30 mouse cellular contexts compared by ENCODE assay signal in the genomic region with DNA sequence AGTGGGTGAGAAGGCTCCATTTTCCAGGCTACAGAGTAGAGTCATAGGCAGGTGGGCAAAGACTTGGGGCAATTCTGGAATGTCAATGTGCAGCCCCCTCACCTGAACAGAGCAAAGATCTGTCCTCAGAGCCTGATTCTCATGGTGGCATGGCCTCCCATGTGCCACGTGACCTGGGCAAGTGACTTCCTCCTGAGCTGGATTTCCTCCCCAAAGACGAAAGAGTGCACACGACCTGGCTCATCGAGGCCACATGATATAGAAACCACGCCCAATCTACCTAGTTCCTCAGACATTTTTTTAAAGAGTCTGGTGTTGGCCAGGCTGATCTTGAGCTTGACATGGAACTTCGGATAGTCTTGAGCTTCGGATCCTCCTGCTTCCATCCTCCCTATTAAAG.
DNase-seq lines count a peak whose midpoint lies in the region; ATAC-seq and TF ChIP-seq lines count a peak whose summit lies in the region.
"Had no signal": no experiment of that assay in that cellular context is flagged by ENCODE, and none has a peak within 500 bp of the region (broad histone marks: within the 10 kb centered on the region; RNA-seq: fewer than 3 reads in every experiment).

No protein-coding gene starts in this region.

- intact Hi-C loops in gastrocnemius, adult 2 months (cut with DNase I), result no loop called here

- H3K4me1 ChIP-seq in thymus, adult 2 months (replicated peaks; ENCODE audit: control insufficient read depth, insufficient read depth, low read length), result peaks cover 41% of the 10 kb centered on the region
- peaks cover 7 to 25% of the 10 kb centered on the region in 2 experiments for H3K4me1 ChIP-seq in CH12.LX (ENCODE audit: control insufficient read depth in 1 of 2, insufficient read depth in 2 of 2)
- H3K4me1 ChIP-seq: liver, embryonic 13.5 days had no signal

- TF ChIP-seq EP300 in CH12.LX (IDR thresholded peaks at IDR 0.05; ENCODE audit: low read length), result no peak

- ATAC-seq in granulocyte monocyte progenitor cell, adult 5-6 weeks (replicated peaks; ENCODE audit: poor library complexity, severe bottlenecking), result 0 out of 2 replicates have a peak, but pooled peaks have one; percentile 17
- no peak for ATAC-seq in erythroid progenitor cell, adult 5-6 weeks (replicated peaks; ENCODE audit: low FRiP score, poor library complexity, severe bottlenecking)
- ATAC-seq: forebrain, embryonic 14.5 days; hindbrain, postnatal 0 days; intestine, embryonic 15.5 days had no signal

- no peak for TF ChIP-seq RAD21 in CH12.LX (IDR thresholded peaks at IDR 0.05; ENCODE audit: low read depth, low read length)

- peak; percentile 20 for DNase-seq in thymus, adult 2 months
- DNase-seq in thymus, adult 18-20 months, result no peak
- DNase-seq in CH12.LX (ENCODE audit: extremely low read depth), result no peak
- DNase-seq in splenic B cell, adult 2 months (ENCODE audit: low read depth, low spot score), result peak; percentile 78
- no peak for DNase-seq in gastrocnemius, adult 2 months
- DNase-seq: adrenal gland, postnatal 25 days; cerebellum, adult 2 months; cerebellum, postnatal 14 days; heart, postnatal 14 days; kidney, adult 2 months; kidney, postnatal 4 days; layer of hippocampus, postnatal 36 days; liver, embryonic 13.5 days; lung, adult 18-20 months; lung, postnatal 10 days; midbrain, embryonic 14.5 days; right cerebral cortex, adult 18-20 months; right cerebral cortex, postnatal 4 days had no signal

- no peaks in the 10 kb centered on the region for H3K36me3 ChIP-seq in thymus, adult 2 months (ENCODE audit: control insufficient read depth, insufficient read depth, low read length)
- H3K36me3 ChIP-seq in CH12.LX (replicated peaks in 1 of 2; ENCODE audit: control insufficient read depth in 1 of 2, insufficient read depth in 1 of 2, low read length in 1 of 2), result no peaks in the 10 kb centered on the region
- H3K36me3 ChIP-seq in splenic B cell, adult 2 months (ENCODE audit: control insufficient read depth, insufficient read depth, low read length, poor library complexity, severe bottlenecking), result no peaks in the 10 kb centered on the region
- H3K36me3 ChIP-seq: embryonic facial prominence, embryonic 10.5 days; embryonic facial prominence, embryonic 15.5 days; hindbrain, embryonic 12.5 days; intestine, embryonic 15.5 days; limb, embryonic 10.5 days; limb, embryonic 15.5 days; liver, embryonic 13.5 days; stomach, embryonic 15.5 days had no signal

- dilution Hi-C loops in CH12.LX (cut with MboI; ENCODE audit: extremely low pct_ligation_motif_present, extremely low pct_unique_long_range_greater_than_20kb, low sequenced_read_pairs), result no loop called here

- no peak for TF ChIP-seq CTCF in thymus, adult 2 months (IDR thresholded peaks at IDR 0.05; ENCODE audit: borderline replicate concordance, control insufficient read depth, extremely low read depth, insufficient read depth, low read length, poor library complexity)
- no peak for TF ChIP-seq CTCF in CH12.LX (conservative IDR thresholded peaks at IDR 0.05 in 1 of 2, IDR thresholded peaks at IDR 0.05 in 1 of 2; ENCODE audit: low read depth in 2 of 2, low read length in 2 of 2)
- TF ChIP-seq CTCF in gastrocnemius, adult 2 months (IDR thresholded peaks at IDR 0.05), result no peak

- no peak overlapping the region for H3K9ac ChIP-seq in CH12.LX (ENCODE audit: insufficient read depth, low read depth)
- H3K9ac ChIP-seq: embryonic facial prominence, embryonic 15.5 days; hindbrain, embryonic 12.5 days; intestine, embryonic 15.5 days; limb, embryonic 15.5 days; liver, embryonic 13.5 days; stomach, embryonic 15.5 days had no signal

- in situ Hi-C loops in CH12.LX (cut with MboI; ENCODE audit: low pct_ligation_motif_present, low pct_unique_long_range_greater_than_20kb, low sequenced_read_pairs), result no loop called here

- H3K4me2 ChIP-seq in CH12.LX (ENCODE audit: insufficient read depth, low read depth, poor library complexity, severe bottlenecking), result no peak overlapping the region
- H3K4me2 ChIP-seq: embryonic facial prominence, embryonic 15.5 days; hindbrain, embryonic 12.5 days; intestine, embryonic 15.5 days; limb, embryonic 15.5 days; liver, embryonic 13.5 days; stomach, embryonic 15.5 days had no signal

- TF ChIP-seq POLR2A in thymus, adult 2 months (IDR thresholded peaks at IDR 0.05; ENCODE audit: control insufficient read depth, extremely low read depth, insufficient read depth, low read length, poor library complexity), result no peak
- TF ChIP-seq POLR2A in CH12.LX (IDR thresholded peaks at IDR 0.05; ENCODE audit: low read depth, low read length), result no peak

- no peaks in the 10 kb centered on the region for H3K27me3 ChIP-seq in thymus, adult 2 months (ENCODE audit: control insufficient read depth, insufficient read depth, low read length)
- H3K27me3 ChIP-seq in CH12.LX (replicated peaks), result peaks cover 2% of the 10 kb centered on the region
- no peaks in the 10 kb centered on the region for H3K27me3 ChIP-seq in splenic B cell, adult 2 months (ENCODE audit: control insufficient read depth, insufficient read depth, low read length, poor library complexity, severe bottlenecking)
- H3K27me3 ChIP-seq: intestine, embryonic 15.5 days; liver, embryonic 13.5 days had no signal

- no peaks in the 10 kb centered on the region for H3K9me3 ChIP-seq in CH12.LX (replicated peaks; ENCODE audit: low read length)
- H3K9me3 ChIP-seq: embryonic facial prominence, embryonic 10.5 days; embryonic facial prominence, embryonic 15.5 days; hindbrain, embryonic 12.5 days; intestine, embryonic 15.5 days; limb, embryonic 10.5 days; limb, embryonic 15.5 days; liver, embryonic 13.5 days; stomach, embryonic 15.5 days had no signal

- no peak overlapping the region; the same call in 1 of the 2 replicates for H3K27ac ChIP-seq in thymus, adult 2 months (ENCODE audit: control insufficient read depth, insufficient read depth, low read length)
- no peak overlapping the region for H3K27ac ChIP-seq in CH12.LX (ENCODE audit: insufficient read depth, low read depth)
- no peak overlapping the region for H3K27ac ChIP-seq in gastrocnemius, adult 2 months
- H3K27ac ChIP-seq: embryonic facial prominence, embryonic 10.5 days; embryonic facial prominence, embryonic 15.5 days; hindbrain, embryonic 12.5 days; hindbrain, postnatal 0 days; intestine, embryonic 15.5 days; limb, embryonic 10.5 days; limb, embryonic 15.5 days; liver, embryonic 13.5 days; macrophage; stomach, embryonic 15.5 days had no signal

- no peak overlapping the region for H3K4me3 ChIP-seq in thymus, adult 2 months (ENCODE audit: control insufficient read depth, insufficient read depth, low read length)
- no peak overlapping the region for H3K4me3 ChIP-seq in CH12.LX (replicated peaks in 1 of 3; ENCODE audit: low read depth in 2 of 3, low read length in 2 of 3, poor library complexity in 1 of 3)
- no peak overlapping the region for H3K4me3 ChIP-seq in gastrocnemius, adult 2 months
- H3K4me3 ChIP-seq: embryonic facial prominence, embryonic 10.5 days; embryonic facial prominence, embryonic 15.5 days; hindbrain, embryonic 12.5 days; intestine, embryonic 15.5 days; limb, embryonic 10.5 days; limb, embryonic 15.5 days; liver, embryonic 13.5 days; stomach, embryonic 15.5 days had no signal

- H3K79me2 ChIP-seq in CH12.LX (replicated peaks; ENCODE audit: control insufficient read depth, extremely low read depth, insufficient read depth, poor library complexity, severe bottlenecking), result no peaks in the 10 kb centered on the region

- 46% methylated on average over 7 of the region's 7 CpGs for WGBS in thymus, adult 2 months

TF ChIP-seq in CH12.LX, 34 proteins besides CTCF, POLR2A, EP300 and RAD21:
- TF ChIP-seq MYC (IDR thresholded peaks at IDR 0.05; ENCODE audit: low read depth, low read length), result no peak
- no peak for TF ChIP-seq RCOR1 (conservative IDR thresholded peaks at IDR 0.05; ENCODE audit: low read depth, low read length)
- TF ChIP-seq SIN3A (IDR thresholded peaks at IDR 0.05; ENCODE audit: low read length), result no peak
- peak; percentile 67 for TF ChIP-seq BHLHE40 (IDR thresholded peaks at IDR 0.05; ENCODE audit: low read depth, low read length)
- no peak for TF ChIP-seq KAT2A (IDR thresholded peaks at IDR 0.05; ENCODE audit: insufficient replicate concordance, low read length)
- 0 out of 2 replicates have a peak, but pooled peaks have one; percentile 26 for TF ChIP-seq USF2 (conservative IDR thresholded peaks at IDR 0.05; ENCODE audit: low read depth, low read length)
- TF ChIP-seq TCF12 (IDR thresholded peaks at IDR 0.05; ENCODE audit: low read depth, low read length), result no peak
- TF ChIP-seq USF1 (IDR thresholded peaks at IDR 0.05; ENCODE audit: low read depth, low read length), result peak; percentile 33
- no peak for TF ChIP-seq CHD2 (IDR thresholded peaks at IDR 0.05; ENCODE audit: low read length)
- no peak for TF ChIP-seq ELF1 (IDR thresholded peaks at IDR 0.05; ENCODE audit: low read depth, low read length)
- TF ChIP-seq ZMIZ1 (IDR thresholded peaks at IDR 0.05; ENCODE audit: low read depth, low read length), result no peak
- no peak for TF ChIP-seq MAFK (IDR thresholded peaks at IDR 0.05; ENCODE audit: insufficient replicate concordance, low read length)
- no peak for TF ChIP-seq ZKSCAN1 (IDR thresholded peaks at IDR 0.05; ENCODE audit: borderline replicate concordance, low read depth, low read length)
- TF ChIP-seq SMC3 (IDR thresholded peaks at IDR 0.05; ENCODE audit: low read depth, low read length), result no peak
- no peak for TF ChIP-seq UBTF (IDR thresholded peaks at IDR 0.05; ENCODE audit: low read depth, low read length)
- TF ChIP-seq MXI1 (IDR thresholded peaks at IDR 0.05; ENCODE audit: low read depth, low read length), result no peak
- no peak for TF ChIP-seq IRF4 (IDR thresholded peaks at IDR 0.05; ENCODE audit: low read depth, low read length)

Comparison
In these comparisons a context has a peak if more than half of its experiments do, and no peak if none do; other contexts are left out.
1. DNase-seq: peak in thymus, adult 2 months (single experiment) and splenic B cell, adult 2 months (single experiment); none in thymus, adult 18-20 months (0 of 2), CH12.LX (single experiment) and gastrocnemius, adult 2 months (single experiment).